Mouse (Mus musculus) CH12.LX (cell line): ENCODE data around the gene Sdccag8. TPM values are rescaled to one million over a fixed set of nuclear protein-coding genes. Genes with fewer than 3 reads are reported as not detected.

ENCODE experiments used
- DNase-seq: peaks from one replicate; pipeline ENCODE4 v3.0.0-alpha.2; 2013; ENCODE audit errors: extremely low read depth
- H3K27ac ChIP-seq: 2 replicates; pipeline ENCODE4 v1.5.1; 2012; ENCODE audit warnings: low read depth, mild to moderate bottlenecking, control low read depth, moderate library complexity; ENCODE audit not compliant: insufficient read depth
- H3K27me3 ChIP-seq: replicated peaks from 2 replicates; pipeline ENCODE3; 2012; ENCODE audit warnings: inconsistent platforms
- H3K36me3 ChIP-seq, 2 experiments: replicated peaks in 1 of 2; 2 replicates each; pipeline versions ENCODE3 to v1.6.1; 2012; ENCODE audit warnings: inconsistent platforms in 1 of 2, low read length in 1 of 2, mild to moderate bottlenecking in 1 of 2, mixed read lengths in 1 of 2, moderate library complexity in 1 of 2; ENCODE audit not compliant: control insufficient read depth in 1 of 2, insufficient read depth in 1 of 2
- H3K4me1 ChIP-seq, 2 experiments: 2 replicates each; pipeline ENCODE4 v1.6.1; 2012; ENCODE audit warnings: inconsistent platforms in 1 of 2, moderate library complexity in 1 of 2; ENCODE audit not compliant: insufficient read depth in 2 of 2, control insufficient read depth in 1 of 2
- H3K4me2 ChIP-seq: 2 replicates; pipeline ENCODE4 v1.6.1; 2012; ENCODE audit warnings: low read depth, mild to moderate bottlenecking, control low read depth; ENCODE audit not compliant: poor library complexity, insufficient read depth, severe bottlenecking
- H3K4me3 ChIP-seq, 3 experiments: fragments of 150-350 bp in 1 of 3; sonication (generic) in 1 of 3; replicated peaks in 1 of 3; 2 replicates each; pipeline versions ENCODE3 to v1.5.1; 2011 to 2012; ENCODE audit warnings: low read depth in 2 of 3, low read length in 2 of 3, mild to moderate bottlenecking in 2 of 3, moderate library complexity in 2 of 3, control low read depth in 1 of 3, improper control_type of control experiment in 1 of 3, inconsistent platforms in 1 of 3, mixed read lengths in 1 of 3; ENCODE audit not compliant: poor library complexity in 1 of 3
- H3K79me2 ChIP-seq: replicated peaks from 2 replicates; pipeline ENCODE4 v1.6.1; 2012; ENCODE audit warnings: mild to moderate bottlenecking, moderate library complexity; ENCODE audit not compliant: control insufficient read depth, poor library complexity, insufficient read depth, severe bottlenecking; ENCODE audit errors: extremely low read depth
- H3K9ac ChIP-seq: 2 replicates; pipeline ENCODE4 v1.6.1; 2012; ENCODE audit warnings: low read depth, mild to moderate bottlenecking, control low read depth, moderate library complexity; ENCODE audit not compliant: insufficient read depth
- H3K9me3 ChIP-seq: replicated peaks from 2 replicates; pipeline ENCODE3; 2012; ENCODE audit warnings: low read length, inconsistent platforms, mixed read lengths
- BHLHE40 ChIP-seq: IDR thresholded peaks from 2 replicates; pipeline ENCODE4 v1.6.1; 2011; ENCODE audit warnings: mild to moderate bottlenecking, low read depth, low read length, improper control_type of control experiment
- E2F4 ChIP-seq: IDR thresholded peaks from 2 replicates; pipeline ENCODE4 v1.6.1; 2011; ENCODE audit warnings: low read depth, low read length, improper control_type of control experiment; ENCODE audit not compliant: insufficient replicate concordance
- ELF1 ChIP-seq: IDR thresholded peaks from 2 replicates; pipeline ENCODE4 v1.6.1; 2014; ENCODE audit warnings: low read depth, mild to moderate bottlenecking, inconsistent platforms, low read length, improper control_type of control experiment
- EP300 ChIP-seq: IDR thresholded peaks from 2 replicates; pipeline ENCODE4 v1.6.1; 2011; ENCODE audit warnings: low read length, improper control_type of control experiment
- ETS1 ChIP-seq: conservative IDR thresholded peaks from 2 replicates; pipeline ENCODE4 v1.6.1; 2012; ENCODE audit warnings: low read depth, mild to moderate bottlenecking, inconsistent platforms, low read length, improper control_type of control experiment, moderate library complexity
- IRF4 ChIP-seq: IDR thresholded peaks from 2 replicates; pipeline ENCODE4 v1.6.1; 2014; ENCODE audit warnings: low read depth, mild to moderate bottlenecking, inconsistent platforms, low read length, improper control_type of control experiment
- JUN ChIP-seq: IDR thresholded peaks from 2 replicates; pipeline ENCODE4 v1.6.1; 2011; ENCODE audit warnings: low read depth, mild to moderate bottlenecking, low read length, improper control_type of control experiment, moderate library complexity; ENCODE audit not compliant: insufficient read depth
- JUND ChIP-seq: conservative IDR thresholded peaks from 2 replicates; pipeline ENCODE4 v1.6.1; 2011; ENCODE audit warnings: low read depth, low read length, improper control_type of control experiment
- KAT2A ChIP-seq: IDR thresholded peaks from 2 replicates; pipeline ENCODE4 v1.6.1; 2012; ENCODE audit warnings: low read length, improper control_type of control experiment, inconsistent platforms; ENCODE audit not compliant: insufficient replicate concordance
- MAX ChIP-seq: IDR thresholded peaks from 2 replicates; pipeline ENCODE4 v1.6.1; 2011; ENCODE audit warnings: low read length, improper control_type of control experiment
- MEF2A ChIP-seq: IDR thresholded peaks from 2 replicates; pipeline ENCODE4 v1.6.1; 2014; ENCODE audit warnings: low read depth, mild to moderate bottlenecking, inconsistent platforms, low read length, improper control_type of control experiment, borderline replicate concordance
- MXI1 ChIP-seq: IDR thresholded peaks from 2 replicates; pipeline ENCODE4 v1.6.1; 2011; ENCODE audit warnings: mild to moderate bottlenecking, low read depth, low read length, improper control_type of control experiment
- MYC ChIP-seq: IDR thresholded peaks from 2 replicates; pipeline ENCODE4 v1.6.1; 2011; ENCODE audit warnings: low read depth, mild to moderate bottlenecking, improper control_type of control experiment, low read length
- NELFE ChIP-seq: IDR thresholded peaks from 2 replicates; pipeline ENCODE4 v1.6.1; 2011; ENCODE audit warnings: low read depth, low read length, improper control_type of control experiment
- NRF1 ChIP-seq: IDR thresholded peaks from 2 replicates; pipeline ENCODE4 v1.6.1; 2014; ENCODE audit warnings: low read depth, mild to moderate bottlenecking, inconsistent platforms, low read length, improper control_type of control experiment, moderate library complexity
- POLR2A ChIP-seq: IDR thresholded peaks from 2 replicates; pipeline ENCODE4 v1.6.1; 2011; ENCODE audit warnings: low read depth, mild to moderate bottlenecking, improper control_type of control experiment, low read length
- RAD21 ChIP-seq: IDR thresholded peaks from 2 replicates; pipeline ENCODE4 v1.6.1; 2011; ENCODE audit warnings: low read depth, mild to moderate bottlenecking, low read length, improper control_type of control experiment, moderate library complexity
- TBP ChIP-seq: conservative IDR thresholded peaks from 2 replicates; pipeline ENCODE4 v1.6.1; 2011; ENCODE audit warnings: low read depth, low read length, improper control_type of control experiment
- TCF12 ChIP-seq: IDR thresholded peaks from 2 replicates; pipeline ENCODE4 v1.6.1; 2014; ENCODE audit warnings: low read depth, mild to moderate bottlenecking, inconsistent platforms, low read length, improper control_type of control experiment
- ZKSCAN1 ChIP-seq: IDR thresholded peaks from 2 replicates; pipeline ENCODE4 v1.6.1; 2012; ENCODE audit warnings: low read depth, inconsistent platforms, low read length, improper control_type of control experiment, borderline replicate concordance
- ZMIZ1 ChIP-seq: IDR thresholded peaks from 2 replicates; pipeline ENCODE4 v1.6.1; 2012; ENCODE audit warnings: low read depth, mild to moderate bottlenecking, inconsistent platforms, low read length, improper control_type of control experiment
- ZNF384 ChIP-seq: IDR thresholded peaks from 2 replicates; pipeline ENCODE4 v1.6.1; 2012; ENCODE audit warnings: low read depth, low read length, improper control_type of control experiment, inconsistent platforms
- dilution Hi-C: fragments of 300-500 bp; cut with MboI; formaldehyde crosslinking; loops from 2 replicates; pipeline ENCODE4 v1.14.3; 2020; ENCODE audit warnings: low sequenced_read_pairs; ENCODE audit not compliant: extremely low pct_unique_long_range_greater_than_20kb, extremely low pct_ligation_motif_present
- in situ Hi-C: fragments of 300-500 bp; cut with MboI; formaldehyde crosslinking; loops from 3 replicates; pipeline ENCODE4 v1.14.3; 2019; ENCODE audit warnings: low sequenced_read_pairs, low pct_ligation_motif_present, low pct_unique_long_range_greater_than_20kb, mixed read lengths
- polyA plus RNA-seq: library from polyadenylated mRNA; unstranded; fragments of >175 nt; gene quantifications from 2 replicates; pipeline ENCODE4 v1.2.1, GENCODE M21; 2012; ENCODE audit warnings: low read depth; ENCODE audit not compliant: insufficient read length
- total RNA-seq, 2 experiments: library from RNA; depleted of rRNA; stranded (reverse); fragments of 300-350 nt in 1 of 2; fragments of >200 nt in 1 of 2; gene quantifications; 2 replicates each; pipeline ENCODE4 v1.2.3; 2012 to 2014

The Sdccag8 gene
- total and polyA plus RNA-seq, 3 experiments, result 10.7 to 18.7 (median 10.9) TPM

DNA sequence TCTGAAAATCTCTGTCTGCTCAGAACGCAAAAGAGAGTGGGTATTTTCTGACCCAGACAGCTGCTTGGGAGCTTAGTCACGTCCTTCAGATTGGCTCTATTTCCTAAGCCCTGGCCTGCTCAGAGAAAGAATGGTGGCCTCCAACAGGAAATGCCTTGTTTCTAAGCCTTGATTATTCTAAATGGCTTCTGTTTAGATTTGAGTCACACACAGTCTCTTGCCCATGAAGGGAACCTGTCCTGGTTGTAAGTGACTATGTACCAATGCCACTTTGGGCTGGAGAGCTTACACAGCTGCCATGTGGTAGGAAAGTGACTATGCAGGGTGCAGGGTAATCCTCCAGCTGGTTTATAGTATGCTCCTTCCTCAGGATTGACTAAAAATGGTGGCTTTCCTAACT is 199.9 kb downstream of the Sdccag8 start:
- H3K4me3 ChIP-seq, result no peak overlapping the region
- dilution Hi-C loops (no loop called here), in situ Hi-C loops (loop anchor here (25.0 kb wide), 1 partner anchor 302 kb away; no protein-coding TSS in a partner anchor)
- H3K36me3 ChIP-seq, result peaks cover 3 to 21% of the 10 kb centered on the region in 2 experiments
- TF ChIP-seq BHLHE40 (0 out of 2 replicates have a peak, but pooled peaks have one; percentile 27), NRF1 (no peak), MYC (peak; percentile 52), POLR2A (no peak), ELF1 (peak; percentile 28; the same call in 1 of the 2 replicates), TCF12 (peak; percentile 50; the same call in 1 of the 2 replicates), JUN (no peak), RAD21 (no peak), NELFE (no peak), ETS1 (0 out of 2 replicates have a peak, but pooled peaks have one; percentile 37), MAX (no peak), JUND (peak; percentile 57; the same call in 1 of the 2 replicates), E2F4 (no peak), TBP (no peak), MXI1 (no peak), IRF4 (peak; percentile 90), MEF2A (peak; percentile 68; the same call in 1 of the 2 replicates), ZMIZ1 (no peak), EP300 (peak; percentile 46; the same call in 1 of the 2 replicates), ZNF384 (no peak), KAT2A (no peak), ZKSCAN1 (no peak)
- H3K9me3 ChIP-seq, result no peaks in the 10 kb centered on the region
- H3K4me2 ChIP-seq, result no peak overlapping the region
- H3K27ac ChIP-seq, result peak overlapping the region; percentile 14
- H3K27me3 ChIP-seq, result no peaks in the 10 kb centered on the region
- no peak for DNase-seq
- H3K79me2 ChIP-seq, result no peaks in the 10 kb centered on the region
- H3K9ac ChIP-seq, result no peak overlapping the region
- peaks cover 19 to 57% of the 10 kb centered on the region in 2 experiments for H3K4me1 ChIP-seq
